Mouse (Mus musculus): ENCODE measurements around the gene Lrrc3. TPM values are rescaled to one million over a fixed set of nuclear protein-coding genes. Genes with fewer than 3 reads are reported as not detected.

Gene Lrrc3
- polyA plus RNA-seq (2014; fragmentation: Illumina TruSeq; extraction: RNeasy Lipid Tissue Mini Kit (QIAGEN cat#74804); ENCODE audit: low read depth, low replicate concordance) = 0.15 TPM

GRCm38 (mm10) chr10:77902211-77902893 is at the start of gene Lrrc3:
TSS of gene Lrrc3 (minus strand) at chr10:77902536.

GRCm38 (mm10) chr10:77861675-77862074 is 40.7 kb downstream of the Lrrc3 start, which contains the start of gene Gm3285:
TSS of gene Gm3285 (plus strand) at chr10:77861975.

GRCm38 (mm10) chr10:77852559-77852958 is 49.8 kb downstream of the Lrrc3 start, which contains the start of gene Gm10318:
TSS of gene Gm10318 (plus strand) at chr10:77852859.

Other genes starting within 250 kb of the Lrrc3 start
- not detected for gene Tspear, start 216.0 kb downstream of the Lrrc3 start, polyA plus RNA-seq (2014; fragmentation: Illumina TruSeq; extraction: RNeasy Lipid Tissue Mini Kit (QIAGEN cat#74804); ENCODE audit: low read depth, low replicate concordance)
- not detected for gene Gm19402, start 211.8 kb downstream of the Lrrc3 start, polyA plus RNA-seq (2014; fragmentation: Illumina TruSeq; extraction: RNeasy Lipid Tissue Mini Kit (QIAGEN cat#74804); ENCODE audit: low read depth, low replicate concordance)
- gene Gm9508, start 205.3 kb downstream of the Lrrc3 start, polyA plus RNA-seq (2014; fragmentation: Illumina TruSeq; extraction: RNeasy Lipid Tissue Mini Kit (QIAGEN cat#74804); ENCODE audit: low read depth, low replicate concordance) = not detected
- not detected for gene Gm10272, start 195.9 kb downstream of the Lrrc3 start, polyA plus RNA-seq (2014; fragmentation: Illumina TruSeq; extraction: RNeasy Lipid Tissue Mini Kit (QIAGEN cat#74804); ENCODE audit: low read depth, low replicate concordance)
- gene Gm10024, start 191.1 kb downstream of the Lrrc3 start, polyA plus RNA-seq (2014; fragmentation: Illumina TruSeq; extraction: RNeasy Lipid Tissue Mini Kit (QIAGEN cat#74804); ENCODE audit: low read depth, low replicate concordance) = not detected
- not detected for gene Gm10142, start 186.7 kb downstream of the Lrrc3 start, polyA plus RNA-seq (2014; fragmentation: Illumina TruSeq; extraction: RNeasy Lipid Tissue Mini Kit (QIAGEN cat#74804); ENCODE audit: low read depth, low replicate concordance)
- gene Krtap12-1, start 181.9 kb downstream of the Lrrc3 start, polyA plus RNA-seq (2014; fragmentation: Illumina TruSeq; extraction: RNeasy Lipid Tissue Mini Kit (QIAGEN cat#74804); ENCODE audit: low read depth, low replicate concordance) = not detected
- not detected for gene Gm10100, start 176.1 kb downstream of the Lrrc3 start, polyA plus RNA-seq (2014; fragmentation: Illumina TruSeq; extraction: RNeasy Lipid Tissue Mini Kit (QIAGEN cat#74804); ENCODE audit: low read depth, low replicate concordance)
- gene Gm18596, start 159.9 kb downstream of the Lrrc3 start, polyA plus RNA-seq (2014; fragmentation: Illumina TruSeq; extraction: RNeasy Lipid Tissue Mini Kit (QIAGEN cat#74804); ENCODE audit: low read depth, low replicate concordance) = not detected
- gene Gm9736, start 151.2 kb downstream of the Lrrc3 start, polyA plus RNA-seq (2014; fragmentation: Illumina TruSeq; extraction: RNeasy Lipid Tissue Mini Kit (QIAGEN cat#74804); ENCODE audit: low read depth, low replicate concordance) = not detected
- gene Gm3233, start 142.9 kb downstream of the Lrrc3 start, polyA plus RNA-seq (2014; fragmentation: Illumina TruSeq; extraction: RNeasy Lipid Tissue Mini Kit (QIAGEN cat#74804); ENCODE audit: low read depth, low replicate concordance) = not detected
- gene Gm3238, start 131.2 kb downstream of the Lrrc3 start, polyA plus RNA-seq (2014; fragmentation: Illumina TruSeq; extraction: RNeasy Lipid Tissue Mini Kit (QIAGEN cat#74804); ENCODE audit: low read depth, low replicate concordance) = not detected
- gene Gm7138, start 125.6 kb downstream of the Lrrc3 start, polyA plus RNA-seq (2014; fragmentation: Illumina TruSeq; extraction: RNeasy Lipid Tissue Mini Kit (QIAGEN cat#74804); ENCODE audit: low read depth, low replicate concordance) = not detected
- gene Gm3250, start 120.0 kb downstream of the Lrrc3 start, polyA plus RNA-seq (2014; fragmentation: Illumina TruSeq; extraction: RNeasy Lipid Tissue Mini Kit (QIAGEN cat#74804); ENCODE audit: low read depth, low replicate concordance) = not detected
- gene Gm7137, start 114.3 kb downstream of the Lrrc3 start, polyA plus RNA-seq (2014; fragmentation: Illumina TruSeq; extraction: RNeasy Lipid Tissue Mini Kit (QIAGEN cat#74804); ENCODE audit: low read depth, low replicate concordance) = not detected
- gene Gm9639, start 107.5 kb downstream of the Lrrc3 start, polyA plus RNA-seq (2014; fragmentation: Illumina TruSeq; extraction: RNeasy Lipid Tissue Mini Kit (QIAGEN cat#74804); ENCODE audit: low read depth, low replicate concordance) = not detected
- not detected for gene Gm19668, start 103.4 kb downstream of the Lrrc3 start, polyA plus RNA-seq (2014; fragmentation: Illumina TruSeq; extraction: RNeasy Lipid Tissue Mini Kit (QIAGEN cat#74804); ENCODE audit: low read depth, low replicate concordance)
- gene Gm9507, start 90.7 kb downstream of the Lrrc3 start, polyA plus RNA-seq (2014; fragmentation: Illumina TruSeq; extraction: RNeasy Lipid Tissue Mini Kit (QIAGEN cat#74804); ENCODE audit: low read depth, low replicate concordance) = not detected
- gene Gm2696, start 87.9 kb downstream of the Lrrc3 start, polyA plus RNA-seq (2014; fragmentation: Illumina TruSeq; extraction: RNeasy Lipid Tissue Mini Kit (QIAGEN cat#74804); ENCODE audit: low read depth, low replicate concordance) = not detected
- gene Krtap10-4, start 75.4 kb downstream of the Lrrc3 start, polyA plus RNA-seq (2014; fragmentation: Illumina TruSeq; extraction: RNeasy Lipid Tissue Mini Kit (QIAGEN cat#74804); ENCODE audit: low read depth, low replicate concordance) = not detected
- gene Krtap10-10, start 66.6 kb downstream of the Lrrc3 start, polyA plus RNA-seq (2014; fragmentation: Illumina TruSeq; extraction: RNeasy Lipid Tissue Mini Kit (QIAGEN cat#74804); ENCODE audit: low read depth, low replicate concordance) = not detected
- not detected for gene Gm36176, start 55.7 kb downstream of the Lrrc3 start, polyA plus RNA-seq (2014; fragmentation: Illumina TruSeq; extraction: RNeasy Lipid Tissue Mini Kit (QIAGEN cat#74804); ENCODE audit: low read depth, low replicate concordance)
- gene Gm10318, start 49.7 kb downstream of the Lrrc3 start, polyA plus RNA-seq (2014; fragmentation: Illumina TruSeq; extraction: RNeasy Lipid Tissue Mini Kit (QIAGEN cat#74804); ENCODE audit: low read depth, low replicate concordance) = not detected
- not detected for gene Gm3285, start 40.6 kb downstream of the Lrrc3 start, polyA plus RNA-seq (2014; fragmentation: Illumina TruSeq; extraction: RNeasy Lipid Tissue Mini Kit (QIAGEN cat#74804); ENCODE audit: low read depth, low replicate concordance)
- gene Trpm2, start 68.0 kb upstream of the Lrrc3 start, polyA plus RNA-seq (2014; fragmentation: Illumina TruSeq; extraction: RNeasy Lipid Tissue Mini Kit (QIAGEN cat#74804); ENCODE audit: low read depth, low replicate concordance) = not detected
- 1.4 TPM for gene 1810043G02Rik, start 76.0 kb upstream of the Lrrc3 start, polyA plus RNA-seq (2014; fragmentation: Illumina TruSeq; extraction: RNeasy Lipid Tissue Mini Kit (QIAGEN cat#74804); ENCODE audit: low read depth, low replicate concordance)
- gene Pfkl, start 107.5 kb upstream of the Lrrc3 start, polyA plus RNA-seq (2014; fragmentation: Illumina TruSeq; extraction: RNeasy Lipid Tissue Mini Kit (QIAGEN cat#74804); ENCODE audit: low read depth, low replicate concordance) = 0.50 TPM
- 4.8 TPM for gene Dnmt3l, start 139.4 kb upstream of the Lrrc3 start, polyA plus RNA-seq (2014; fragmentation: Illumina TruSeq; extraction: RNeasy Lipid Tissue Mini Kit (QIAGEN cat#74804); ENCODE audit: low read depth, low replicate concordance)
- gene Aire, start 141.1 kb upstream of the Lrrc3 start, polyA plus RNA-seq (2014; fragmentation: Illumina TruSeq; extraction: RNeasy Lipid Tissue Mini Kit (QIAGEN cat#74804); ENCODE audit: low read depth, low replicate concordance) = 0.17 TPM
- gene Icosl, start 166.8 kb upstream of the Lrrc3 start, polyA plus RNA-seq (2014; fragmentation: Illumina TruSeq; extraction: RNeasy Lipid Tissue Mini Kit (QIAGEN cat#74804); ENCODE audit: low read depth, low replicate concordance) = 1.5 TPM

All from testis, adult 10 weeks (tissue).